Mouse (Mus musculus) heart, embryonic 13.5 days (tissue): ENCODE data around the gene Wdr46. TPM values are rescaled to one million over a fixed set of nuclear protein-coding genes. Genes with fewer than 3 reads are reported as not detected.

ENCODE experiments used
- ATAC-seq: fragments of 200-750 bp; cut with Nextera tagmentation; 2 replicates; pipeline ENCODE4 v1.8.0; 2017; ENCODE audit warnings: moderate TSS enrichment; ENCODE audit not compliant: insufficient number of reproducible peaks, low FRiP score, low TSS enrichment; ENCODE audit errors: extremely low read depth
- H3K27ac ChIP-seq: fragments of 300-500 bp; sonication (generic); replicated peaks from 2 replicates; pipeline ENCODE4 v1.5.1; 2015; ENCODE audit warnings: moderate library complexity, mild to moderate bottlenecking, inconsistent platforms
- H3K27me3 ChIP-seq: fragments of 300-500 bp; sonication (generic); replicated peaks from 2 replicates; pipeline ENCODE4 v1.6.1; 2015; ENCODE audit warnings: mild to moderate bottlenecking, inconsistent platforms
- H3K36me3 ChIP-seq: fragments of 300-500 bp; sonication (generic); 2 replicates; pipeline ENCODE4 v1.6.1; 2015; ENCODE audit warnings: mild to moderate bottlenecking, inconsistent platforms
- H3K4me1 ChIP-seq: fragments of 300-500 bp; sonication (generic); 2 replicates; pipeline ENCODE4 v1.6.1; 2015; ENCODE audit warnings: inconsistent platforms
- H3K4me2 ChIP-seq: fragments of 300-500 bp; sonication (generic); 2 replicates; pipeline ENCODE4 v1.6.1; 2015; ENCODE audit warnings: inconsistent platforms, mild to moderate bottlenecking, moderate library complexity
- H3K4me3 ChIP-seq: fragments of 300-500 bp; sonication (generic); 2 replicates; pipeline ENCODE4 v1.5.1; 2015; ENCODE audit warnings: moderate library complexity, mild to moderate bottlenecking, inconsistent platforms
- H3K9ac ChIP-seq: fragments of 300-500 bp; sonication (generic); 2 replicates; pipeline ENCODE4 v1.6.1; 2015; ENCODE audit warnings: inconsistent platforms, mild to moderate bottlenecking, moderate library complexity
- H3K9me3 ChIP-seq: fragments of 300-500 bp; sonication (generic); 2 replicates; pipeline ENCODE4 v1.6.1; 2016; ENCODE audit warnings: inconsistent platforms
- WGBS: fragments of 180-500 bp; shearing (Covaris S2); methylation state at CpG from one replicate; pipeline ENCODE4 v1.1.7; 2015; ENCODE audit warnings: mixed read lengths; 5-methylcytosine and 5-hydroxymethylcytosine counted together
- polyA plus RNA-seq: library from polyadenylated mRNA; unstranded; fragments of >200 nt; fragmentation: Nextera tagmentation; extraction: Ambion mirVana; gene quantifications from 2 replicates; pipeline ENCODE4 v1.2.1, GENCODE M21; 2015

Wdr46 gene
- polyA plus RNA-seq, 1 experiment from 2014 or later: 20.6 TPM

GRCm38 (mm10) chr17:33920282-33921097, 20.0 kb upstream of the Wdr46 start:
- Histone ChIP-seq H3K4me3 (peak overlapping the region; percentile 85), H3K27ac (peak overlapping the region; percentile 88), H3K36me3 (peaks cover 22% of the 10 kb centered on the region), H3K4me2 (peak overlapping the region; percentile 92), H3K9ac (peak overlapping the region; percentile 89), H3K4me1 (peaks cover 36% of the 10 kb centered on the region), H3K9me3 (no peaks in the 10 kb centered on the region), H3K27me3 (no peaks in the 10 kb centered on the region)
- 1% methylated on average over 36 of the region's 36 CpGs for WGBS
- no peak for ATAC-seq

GRCm38 (mm10) chr17:33921361-33921760, 19.1 kb upstream of the Wdr46 start:
- WGBS: 81% methylated on average over 7 of the region's 7 CpGs
- H3K27ac ChIP-seq: no peak overlapping the region
- no peak overlapping the region for H3K4me2 ChIP-seq
- no peak overlapping the region for H3K4me3 ChIP-seq
- no peaks in the 10 kb centered on the region for H3K9me3 ChIP-seq
- no peak for ATAC-seq
- peaks cover 31% of the 10 kb centered on the region for H3K36me3 ChIP-seq
- peaks cover 35% of the 10 kb centered on the region for H3K4me1 ChIP-seq
- no peaks in the 10 kb centered on the region for H3K27me3 ChIP-seq
- no peak overlapping the region for H3K9ac ChIP-seq

GRCm38 (mm10) chr17:33924577-33925283, 15.7 kb upstream of the Wdr46 start:
- Histone ChIP-seq H3K9me3 (no peaks in the 10 kb centered on the region), H3K9ac (no peak overlapping the region), H3K36me3 (peaks cover 31% of the 10 kb centered on the region), H3K27me3 (no peaks in the 10 kb centered on the region), H3K4me1 (peaks cover 20% of the 10 kb centered on the region), H3K4me3 (no peak overlapping the region), H3K27ac (no peak overlapping the region), H3K4me2 (no peak overlapping the region)
- ATAC-seq: no peak
- WGBS: 74% methylated on average over 10 of the region's 10 CpGs

GRCm38 (mm10) chr17:33925406-33926116, 14.9 kb upstream of the Wdr46 start:
- H3K4me1 ChIP-seq: peaks cover 21% of the 10 kb centered on the region
- H3K27me3 ChIP-seq: no peaks in the 10 kb centered on the region
- H3K4me2 ChIP-seq: no peak overlapping the region
- no peak for ATAC-seq
- H3K9me3 ChIP-seq: no peaks in the 10 kb centered on the region
- H3K4me3 ChIP-seq: no peak overlapping the region
- H3K9ac ChIP-seq: 0 out of 2 replicates have a peak overlapping the region, but pooled peaks have one; percentile 2
- 79% methylated on average over 21 of the region's 21 CpGs for WGBS
- H3K27ac ChIP-seq: no peak overlapping the region
- peaks cover 31% of the 10 kb centered on the region for H3K36me3 ChIP-seq

- Histone ChIP-seq H3K9ac (no peak overlapping the region), H3K9me3 (no peaks in the 10 kb centered on the region), H3K27ac (no peak overlapping the region), H3K4me1 (peaks cover 23% of the 10 kb centered on the region), H3K27me3 (no peaks in the 10 kb centered on the region), H3K4me3 (no peak overlapping the region), H3K36me3 (peaks cover 31% of the 10 kb centered on the region), H3K4me2 (no peak overlapping the region)
- no peak for ATAC-seq
- 72% methylated on average over 17 of the region's 17 CpGs for WGBS
These were observed 14.1 kb upstream of the Wdr46 start for GRCm38 (mm10) chr17:33926207-33926932.

- Histone ChIP-seq H3K27me3 (no peaks in the 10 kb centered on the region), H3K4me2 (peak overlapping the region; percentile 100), H3K9me3 (no peaks in the 10 kb centered on the region), H3K4me1 (peaks cover 25% of the 10 kb centered on the region), H3K27ac (peak overlapping the region; percentile 99; the same call in 1 of the 2 replicates), H3K9ac (peak overlapping the region; percentile 98), H3K4me3 (peak overlapping the region; percentile 96), H3K36me3 (peaks cover 46% of the 10 kb centered on the region)
- whole genome bisulfite sequencing: 59% methylated on average over 21 of the region's 21 CpGs
- ATAC-seq: no peak
These were observed 12.1 kb upstream of the Wdr46 start for GRCm38 (mm10) chr17:33928251-33928947.

- peak within 1 kb of the TSS; percentile 99 for H3K27ac ChIP-seq
- no peaks in the 10 kb centered on the region for H3K27me3 ChIP-seq
- H3K4me1 ChIP-seq: peaks cover 25% of the 10 kb centered on the region
- H3K36me3 ChIP-seq: peaks cover 59% of the 10 kb centered on the region
- H3K9me3 ChIP-seq: no peaks in the 10 kb centered on the region
- peak within 1 kb of the TSS; percentile 96 for H3K4me3 ChIP-seq
- H3K4me2 ChIP-seq: peak within 1 kb of the TSS; percentile 100
- H3K9ac ChIP-seq: peak within 1 kb of the TSS; percentile 98
- WGBS: under 1% methylated on average over 77 of the region's 80 CpGs
- ATAC-seq: peak; percentile 72
These were observed 10.8 kb upstream of the Wdr46 start, which contains the start of gene Rgl2 for GRCm38 (mm10) chr17:33929371-33930279. TSS of gene Rgl2 (plus strand) at chr17:33929543.

- H3K4me2 ChIP-seq: peak overlapping the region; percentile 100
- peak overlapping the region; percentile 98 for H3K9ac ChIP-seq
- peaks cover 61% of the 10 kb centered on the region for H3K36me3 ChIP-seq
- 1% methylated on average over 44 of the region's 45 CpGs for WGBS
- no peaks in the 10 kb centered on the region for H3K27me3 ChIP-seq
- H3K27ac ChIP-seq: peak overlapping the region; percentile 99
- H3K4me3 ChIP-seq: peak overlapping the region; percentile 96
- peaks cover 25% of the 10 kb centered on the region for H3K4me1 ChIP-seq
- ATAC-seq: no peak
- no peaks in the 10 kb centered on the region for H3K9me3 ChIP-seq
These were observed 9.9 kb upstream of the Wdr46 start for GRCm38 (mm10) chr17:33930280-33931158.
